Mouse (Mus musculus): ENCODE measurements around the gene Tgif1.
"Not testable (repeated sequence)": the region's sequence is repeated elsewhere in the genome, so short reads cannot be mapped to it uniquely, and the experiment has no call there.

Gene Tgif1

GRCm38 (mm10) chr17:70844971-70845370 is 8.4 kb downstream of the Tgif1 start:
- no peak for DNase-seq (ENCODE audit: low spot score in 2 of 2)

- no peak for DNase-seq (ENCODE audit: low spot score in 2 of 2)
These were observed 10.1 kb downstream of the Tgif1 start for GRCm38 (mm10) chr17:70843252-70843651.

- no peak for DNase-seq (ENCODE audit: low spot score in 2 of 2)
These were observed 14.8 kb downstream of the Tgif1 start for GRCm38 (mm10) chr17:70838533-70838932.

- DNase-seq (ENCODE audit: low spot score in 2 of 2) = no peak
These were observed 15.3 kb downstream of the Tgif1 start for GRCm38 (mm10) chr17:70838031-70838430.

DNA sequence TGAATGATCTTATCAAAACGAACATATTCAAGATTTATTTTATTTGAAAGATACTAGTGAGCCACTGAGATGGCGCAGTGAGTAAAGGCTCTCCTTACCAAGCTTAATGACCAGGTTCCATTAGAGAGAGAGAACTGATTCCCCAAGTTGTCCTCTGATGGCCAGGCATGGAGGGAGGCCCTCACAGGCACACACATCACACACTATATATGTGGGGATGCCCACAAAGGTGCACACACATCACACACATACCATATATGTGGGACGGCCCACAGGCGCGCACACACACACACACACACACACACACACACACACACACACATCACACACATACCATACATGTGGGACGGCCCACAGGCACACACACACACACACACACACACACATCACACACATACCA is 15.9 kb downstream of the Tgif1 start:
- not testable (repeated sequence) for DNase-seq (ENCODE audit: low spot score in 2 of 2)

GRCm38 (mm10) chr17:70836820-70837219 is 16.5 kb downstream of the Tgif1 start:
- DNase-seq (ENCODE audit: low spot score in 2 of 2) = peak in 1 of 2 experiments; percentile 43

GRCm38 (mm10) chr17:70835071-70835790 is 18.1 kb downstream of the Tgif1 start:
- DNase-seq (ENCODE audit: low spot score in 2 of 2) = no peak

- peak in 1 of 2 experiments; percentile 57 for DNase-seq (ENCODE audit: low spot score in 2 of 2)
These were observed 18.8 kb downstream of the Tgif1 start for GRCm38 (mm10) chr17:70834430-70834965.

DNA sequence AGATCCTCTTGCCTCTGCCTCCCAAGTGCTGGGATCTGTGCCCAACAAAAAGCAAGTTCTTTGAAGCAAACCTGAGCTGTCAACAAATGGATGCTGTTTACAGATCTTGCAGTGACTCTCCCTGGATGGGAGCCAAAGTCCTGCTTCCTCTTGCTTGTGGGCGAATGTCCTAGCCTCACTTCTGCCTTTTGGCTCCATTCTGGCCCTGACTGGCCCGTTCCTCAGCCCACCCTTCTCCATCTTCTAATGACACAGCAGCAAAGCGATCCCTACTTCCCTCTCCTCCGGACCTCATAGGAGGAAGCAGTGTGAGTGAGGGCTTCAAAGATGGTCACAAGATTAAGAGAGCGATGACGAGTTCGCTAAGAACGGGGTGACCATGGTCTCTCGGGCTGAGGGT is 20.8 kb downstream of the Tgif1 start:
- no peak for DNase-seq (ENCODE audit: low spot score in 2 of 2)

DNA sequence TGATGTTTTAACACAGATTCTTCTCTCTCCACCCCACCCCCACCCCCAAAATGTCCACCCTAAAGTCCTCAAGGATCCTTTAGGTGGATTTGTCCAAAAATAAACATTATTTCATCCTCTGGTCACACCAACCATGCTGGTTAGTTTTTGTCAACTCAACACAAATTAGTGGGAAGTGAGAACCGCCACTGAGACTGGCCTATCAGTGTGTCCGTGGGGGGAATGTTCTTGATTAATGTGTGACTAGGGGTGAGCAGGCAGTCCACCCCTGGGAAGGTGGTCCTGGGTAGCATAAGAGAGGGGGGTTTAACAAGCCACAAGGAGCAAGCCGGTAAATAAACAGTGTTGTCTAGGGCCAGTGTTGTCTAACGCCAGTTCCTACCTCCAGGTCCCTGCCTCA is 21.8 kb downstream of the Tgif1 start:
- no peak for DNase-seq (ENCODE audit: low spot score in 2 of 2)

GRCm38 (mm10) chr17:70829943-70830715 is 23.2 kb downstream of the Tgif1 start:
- no peak for DNase-seq (ENCODE audit: low spot score in 2 of 2)

DNA sequence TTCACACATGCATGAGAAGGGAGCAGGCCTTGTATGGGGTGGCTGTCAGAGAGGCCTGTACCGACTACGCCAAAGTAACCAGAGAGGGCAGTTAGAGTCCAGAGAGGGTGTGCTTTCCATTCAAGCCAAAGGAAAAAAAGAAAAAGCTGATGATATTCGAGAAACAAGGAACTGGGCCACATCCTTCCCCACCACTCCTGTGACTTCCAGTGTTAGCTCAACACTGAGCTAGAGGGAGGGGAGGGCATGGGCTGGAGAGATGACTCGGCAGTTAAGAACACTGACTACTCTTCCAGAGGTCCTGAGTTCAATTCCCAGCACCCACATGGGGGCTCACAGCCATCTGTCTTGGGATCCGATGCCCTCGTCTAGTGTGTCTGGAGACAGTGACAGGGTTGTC is 24.1 kb downstream of the Tgif1 start:
- no peak for DNase-seq (ENCODE audit: low spot score in 2 of 2)

- DNase-seq (ENCODE audit: low spot score in 2 of 2) = no peak
These were observed 24.8 kb downstream of the Tgif1 start for GRCm38 (mm10) chr17:70828569-70828968.

DNA sequence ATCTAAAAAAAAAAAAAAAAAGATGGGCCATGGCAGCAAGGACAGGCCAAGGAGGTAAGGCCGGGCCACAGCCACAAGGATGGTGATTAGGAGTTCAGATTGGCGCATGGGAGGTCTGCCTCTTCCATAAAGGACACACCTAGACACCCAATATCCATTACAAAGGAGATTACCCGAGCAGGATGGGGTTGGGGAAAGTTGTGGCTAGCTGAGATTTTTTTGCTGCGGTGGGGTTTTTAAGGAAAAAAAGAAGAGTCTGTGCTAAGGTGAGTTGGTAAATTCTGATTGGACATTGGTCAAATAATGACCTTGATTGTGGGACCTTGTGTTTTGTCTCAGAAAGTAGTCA is 25.2 kb downstream of the Tgif1 start:
- DNase-seq (ENCODE audit: low spot score in 2 of 2) = no peak

DNA sequence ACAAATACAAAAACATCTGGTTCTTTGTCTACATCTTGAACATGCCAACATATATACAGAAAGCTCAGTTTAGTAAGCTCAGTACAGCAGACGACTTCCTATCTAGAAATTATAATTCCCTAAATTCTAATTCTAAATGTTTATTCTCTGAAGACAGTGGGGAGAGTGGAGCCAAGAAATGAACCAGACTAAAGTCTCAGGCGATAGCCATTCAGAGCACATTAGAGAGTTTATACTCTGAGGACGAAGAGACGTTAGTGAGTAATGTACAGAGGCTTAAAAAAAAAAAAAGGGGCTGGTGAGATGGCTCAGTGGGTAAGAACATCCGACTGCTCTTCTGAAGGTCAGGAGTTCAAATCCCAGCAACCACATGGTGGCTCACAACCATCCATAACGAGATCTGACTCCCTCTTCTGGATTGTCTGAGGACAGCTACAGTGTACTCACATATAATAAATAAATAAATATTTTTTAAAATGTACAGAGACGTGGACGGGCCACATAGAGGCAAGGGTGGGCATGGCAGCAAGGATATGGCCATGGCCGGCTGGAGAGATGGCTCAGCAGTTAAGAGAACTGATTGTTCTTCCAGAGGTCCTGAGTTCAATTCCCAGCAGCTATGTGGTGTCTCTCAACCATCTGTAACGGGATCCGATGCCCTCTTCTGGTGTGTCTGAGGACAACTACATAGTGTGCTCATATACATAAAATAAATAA is 25.7 kb downstream of the Tgif1 start:
- not testable (repeated sequence) for DNase-seq (ENCODE audit: low spot score in 2 of 2)

- no peak for DNase-seq (ENCODE audit: low spot score in 2 of 2)
These were observed 27.1 kb downstream of the Tgif1 start for GRCm38 (mm10) chr17:70826227-70826626.

GRCm38 (mm10) chr17:70823083-70823482 is 30.3 kb downstream of the Tgif1 start:
- no peak for DNase-seq (ENCODE audit: low spot score in 2 of 2)

- DNase-seq (ENCODE audit: low spot score in 2 of 2) = no peak
These were observed 35.4 kb downstream of the Tgif1 start for GRCm38 (mm10) chr17:70817862-70818451.

GRCm38 (mm10) chr17:70815001-70815400 is 38.3 kb downstream of the Tgif1 start:
- DNase-seq (ENCODE audit: low spot score in 2 of 2) = no peak

DNA sequence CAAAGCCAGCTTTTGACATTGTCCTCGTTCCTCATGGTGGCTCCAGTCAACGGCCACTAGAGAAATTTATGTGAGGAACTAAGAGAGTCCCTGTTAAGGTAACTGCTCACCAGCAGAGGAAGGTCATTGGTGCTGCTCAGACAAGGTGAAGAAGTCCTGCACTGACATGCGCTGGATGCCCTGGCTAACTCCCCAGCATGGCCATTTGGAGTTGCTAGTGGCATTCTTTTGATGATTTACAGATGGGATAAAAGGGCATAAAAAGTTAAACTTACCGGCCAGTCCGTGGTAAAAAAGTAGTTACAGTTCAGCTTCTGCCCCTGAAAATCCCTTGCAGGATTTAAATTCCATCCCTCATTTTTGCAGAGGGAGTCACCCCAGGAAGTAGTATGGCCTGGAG is 42.6 kb downstream of the Tgif1 start:
- no peak for DNase-seq (ENCODE audit: low spot score in 2 of 2)

DNA sequence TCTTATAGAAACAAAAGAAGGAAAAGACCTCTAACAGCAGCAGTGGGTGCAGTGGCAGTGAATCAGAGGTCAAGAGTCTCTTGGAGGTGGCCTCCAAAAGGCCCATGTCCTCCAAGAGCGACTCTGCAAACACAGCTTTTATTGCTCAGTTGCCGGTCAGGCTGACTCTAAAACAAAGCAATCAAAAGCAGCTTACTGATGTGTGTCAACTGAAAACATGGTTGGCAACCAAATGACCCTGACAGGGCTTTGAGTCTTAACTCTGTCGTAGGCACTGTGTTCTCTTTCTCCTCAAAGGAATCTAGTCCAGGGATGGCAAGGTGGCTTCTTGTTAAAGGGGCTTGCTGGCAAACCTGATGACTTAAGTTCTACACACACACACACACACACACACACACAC is 43.6 kb downstream of the Tgif1 start:
- DNase-seq (ENCODE audit: low spot score in 2 of 2) = no peak

GRCm38 (mm10) chr17:70808837-70809236 is 44.5 kb downstream of the Tgif1 start:
- DNase-seq (ENCODE audit: low spot score in 2 of 2) = no peak
